Mouse (Mus musculus): ENCODE data around the gene Pde4b.
A peak's percentile ranks its signal among the peaks of the same experiment; 100 is the strongest.

Gene Pde4b

DNA sequence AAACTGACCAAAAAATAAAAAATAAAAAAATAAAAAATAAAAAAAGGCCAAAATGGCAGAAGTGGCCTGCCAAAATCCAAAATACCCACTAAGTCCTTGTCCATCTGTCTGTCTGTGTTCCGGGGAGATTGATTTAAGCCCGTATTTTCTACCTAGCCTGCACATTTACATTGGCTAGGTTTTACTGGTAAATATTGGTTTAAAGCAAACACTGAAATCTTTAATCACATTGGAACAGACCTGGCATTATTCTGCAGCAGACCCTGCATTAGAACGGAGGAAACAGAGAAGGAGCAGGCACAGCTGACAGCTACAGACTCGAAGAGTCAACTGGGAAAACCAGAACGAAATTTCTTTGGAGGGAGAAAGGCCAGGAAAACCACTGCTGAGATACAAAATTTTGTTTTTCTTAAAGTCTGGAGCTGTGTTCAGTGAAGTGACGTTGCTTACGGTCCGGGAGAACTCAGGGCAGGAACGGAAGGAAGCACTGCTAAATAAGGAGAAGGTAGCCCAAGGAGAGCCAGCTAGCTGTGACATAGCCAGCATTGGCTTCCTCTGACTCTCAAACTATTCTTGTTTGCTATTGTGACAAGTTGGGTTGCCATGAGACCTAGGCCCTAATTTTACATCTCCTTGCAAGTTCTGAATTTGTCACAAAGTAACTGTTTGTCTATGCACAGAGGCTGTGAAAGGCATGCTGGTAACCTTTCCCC lies 470.3 kb downstream of the Pde4b start:
- no peak for DNase-seq

- DNase-seq = no peak
Observed at GRCm38 (mm10) chr4:102558328-102558727, 471.0 kb downstream of the Pde4b start.

DNA sequence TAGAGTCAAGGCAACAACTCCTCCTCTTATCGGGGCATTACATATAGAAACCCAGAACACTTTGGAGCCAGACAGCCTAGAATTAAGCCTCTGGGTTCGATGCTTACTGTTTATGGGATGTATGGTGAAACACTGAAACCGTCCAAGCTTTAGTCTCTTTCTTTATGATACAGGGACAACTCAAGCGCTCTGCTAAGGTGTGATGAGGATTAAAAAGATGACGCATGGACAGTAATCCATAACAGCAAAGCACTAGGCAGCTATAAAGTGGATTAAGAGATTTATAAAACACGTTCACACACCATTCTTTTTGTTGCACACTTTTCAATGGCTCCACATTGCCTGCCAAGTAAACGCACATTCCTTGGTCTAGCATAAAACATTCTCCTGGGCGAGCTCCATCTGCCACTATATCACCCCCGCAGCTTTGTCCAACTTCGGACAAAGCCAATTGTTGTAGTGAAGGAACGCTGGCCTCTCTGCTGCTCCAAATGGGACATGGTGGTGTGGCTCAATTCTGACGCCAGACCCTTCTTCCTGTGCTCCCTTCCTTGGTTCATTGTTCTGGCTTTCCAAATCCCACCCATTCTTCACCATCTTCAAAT lies 473.4 kb downstream of the Pde4b start:
- DNase-seq = no peak

GRCm38 (mm10) chr4:102563273-102563855 lies 476.0 kb downstream of the Pde4b start:
- DNase-seq = no peak

DNA sequence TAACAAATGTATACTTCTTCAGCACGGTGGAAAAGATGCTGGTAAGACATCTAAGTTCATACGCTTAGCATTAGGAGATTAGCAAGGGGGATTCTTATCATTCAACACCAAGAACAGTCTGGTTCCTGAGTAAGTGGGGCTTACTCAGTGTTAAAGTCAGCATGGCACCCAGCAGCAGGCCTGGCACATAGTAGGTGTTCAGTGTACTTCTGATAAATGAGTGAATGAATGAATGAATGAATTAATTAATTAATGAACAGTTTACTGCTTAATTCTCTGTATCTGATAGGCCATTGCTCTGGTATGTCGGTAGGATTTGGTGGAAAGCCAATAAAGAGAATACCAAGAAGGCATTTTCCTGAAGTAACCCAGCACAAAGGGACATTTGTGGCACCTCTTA lies 476.9 kb downstream of the Pde4b start:
- no peak for DNase-seq

DNA sequence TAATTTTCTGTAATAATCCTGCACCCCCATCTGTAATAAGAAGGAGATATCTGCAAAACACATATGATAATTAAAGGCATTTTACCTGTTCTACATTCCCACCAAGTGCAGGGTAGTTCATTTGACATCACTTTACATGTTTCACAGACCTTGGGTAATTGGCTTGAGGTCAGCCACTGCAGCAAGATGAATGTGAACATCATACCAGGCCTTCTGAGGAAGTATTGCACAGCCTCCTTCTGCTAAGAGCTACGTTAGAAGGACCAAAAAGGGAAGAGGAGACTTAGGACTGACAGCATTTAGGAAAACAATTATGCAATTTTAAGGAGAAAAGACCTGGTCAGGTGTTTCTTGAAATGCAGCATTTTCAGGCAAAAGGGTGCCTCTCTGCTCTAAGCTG lies 479.1 kb downstream of the Pde4b start:
- DNase-seq = no peak

DNA sequence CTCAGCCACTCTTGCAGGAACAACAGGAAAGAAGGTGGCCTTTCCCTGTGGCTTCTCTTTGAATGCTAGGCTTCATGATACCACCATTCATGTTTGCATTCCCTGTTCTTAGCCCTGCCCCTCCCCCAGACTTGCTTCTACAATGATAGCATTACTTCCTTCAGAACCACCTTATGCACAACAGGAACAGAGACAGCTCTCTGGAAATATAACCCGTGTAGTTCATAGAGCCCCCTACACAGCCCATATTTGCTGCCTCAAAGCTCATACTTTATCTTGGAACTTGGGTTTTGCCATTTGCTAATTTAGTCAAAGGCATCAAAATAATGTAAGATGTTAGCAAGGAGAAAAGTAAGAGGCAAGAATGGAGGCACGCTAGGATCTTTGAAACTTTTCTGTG lies 479.8 kb downstream of the Pde4b start:
- DNase-seq = no peak

- no peak for DNase-seq
Observed at GRCm38 (mm10) chr4:102567676-102568254, 480.4 kb downstream of the Pde4b start.

- DNase-seq = peak; percentile 75 to 84
Observed at GRCm38 (mm10) chr4:102568591-102568990, 481.2 kb downstream of the Pde4b start.

- DNase-seq = no peak
Observed at GRCm38 (mm10) chr4:102569101-102569583, 481.8 kb downstream of the Pde4b start.

DNA sequence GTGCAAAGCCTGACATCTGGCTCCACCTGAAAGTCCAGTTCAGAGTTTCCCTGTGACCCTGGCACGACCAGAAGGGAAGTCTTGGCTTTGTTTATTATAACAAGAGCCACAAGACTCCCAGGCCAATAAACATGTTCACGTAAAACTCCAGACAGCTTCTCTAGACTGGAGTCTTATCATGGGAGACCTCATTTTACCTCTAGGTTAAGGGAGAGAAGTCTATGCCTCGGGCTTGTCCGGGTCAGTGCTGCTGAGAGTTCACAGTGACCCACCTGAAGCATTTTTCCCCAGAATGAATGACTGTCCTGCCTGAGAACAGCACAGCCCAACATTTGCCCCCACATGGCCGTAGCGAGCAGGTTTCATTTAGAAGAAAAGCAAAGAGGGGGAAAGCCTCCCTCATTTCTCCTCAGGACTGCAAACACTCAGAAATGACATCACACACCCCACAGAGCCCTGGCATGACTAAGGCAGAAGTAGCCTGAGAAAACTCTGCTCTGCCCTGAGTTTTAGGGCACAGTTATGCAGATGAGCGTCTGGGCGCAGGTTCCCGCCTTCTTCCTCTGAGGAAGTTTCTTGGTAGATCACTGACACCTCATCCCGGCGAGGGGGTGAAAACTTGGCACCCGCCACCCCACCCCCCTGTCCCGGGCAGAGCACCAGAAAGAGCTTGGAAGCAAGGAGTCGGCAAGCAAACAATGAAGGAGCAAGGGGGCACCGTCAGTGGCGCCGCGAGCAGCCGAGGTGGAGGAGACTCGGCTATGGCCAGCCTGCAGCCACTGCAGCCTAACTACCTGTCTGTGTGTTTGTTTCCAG lies 482.8 kb downstream of the Pde4b start:
- DNase-seq = peak; percentile 71 to 82

- DNase-seq = peak; percentile 47 to 60
Observed at GRCm38 (mm10) chr4:102570766-102571411, 483.5 kb downstream of the Pde4b start.

GRCm38 (mm10) chr4:102572031-102572430 lies 484.7 kb downstream of the Pde4b start:
- DNase-seq = no peak

- DNase-seq = no peak
Observed at GRCm38 (mm10) chr4:102572591-102572990, 485.2 kb downstream of the Pde4b start.

DNA sequence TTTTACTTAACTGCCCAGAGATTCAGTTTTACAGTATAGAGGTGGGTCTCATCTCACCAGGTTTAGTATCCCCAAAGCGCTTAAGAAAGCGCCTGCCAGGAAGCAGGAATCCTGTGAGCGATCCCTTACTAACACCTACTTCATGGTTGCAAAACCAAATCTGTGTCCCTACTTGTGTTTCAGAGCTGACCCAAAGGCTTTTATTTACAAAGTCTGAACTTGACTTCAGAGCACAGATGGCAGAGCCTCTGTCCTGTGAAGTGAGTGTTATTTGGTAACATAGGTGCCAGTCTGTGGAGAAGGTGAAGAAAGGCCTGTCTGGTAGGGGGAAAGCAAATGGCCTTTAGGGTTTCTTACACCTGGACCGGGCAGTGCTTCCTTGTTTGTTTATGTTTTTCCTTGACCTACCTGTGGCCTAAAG lies 486.0 kb downstream of the Pde4b start:
- no peak for DNase-seq

DNA sequence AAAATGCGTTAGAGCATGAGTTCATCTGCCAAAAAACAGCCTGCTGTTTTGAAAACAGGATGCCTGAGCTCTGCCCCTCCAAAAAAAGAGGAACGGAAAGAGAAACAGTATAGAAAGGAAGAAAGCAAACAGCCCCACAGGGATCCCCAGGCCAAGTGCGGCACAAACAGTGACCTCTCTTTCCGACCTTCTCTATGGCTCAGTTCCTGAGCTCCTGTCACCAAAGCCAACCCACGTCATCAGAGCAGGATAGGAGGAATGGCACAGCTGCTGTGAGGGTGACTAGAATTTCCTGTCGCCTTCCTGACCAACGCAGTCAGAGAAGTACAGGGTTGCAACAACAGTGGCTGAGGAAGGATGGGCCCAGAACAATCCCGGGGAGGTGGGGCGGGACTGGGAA lies 486.9 kb downstream of the Pde4b start:
- DNase-seq = peak; percentile 36 to 79

GRCm38 (mm10) chr4:102574666-102575254 lies 487.4 kb downstream of the Pde4b start:
- DNase-seq = no peak

DNA sequence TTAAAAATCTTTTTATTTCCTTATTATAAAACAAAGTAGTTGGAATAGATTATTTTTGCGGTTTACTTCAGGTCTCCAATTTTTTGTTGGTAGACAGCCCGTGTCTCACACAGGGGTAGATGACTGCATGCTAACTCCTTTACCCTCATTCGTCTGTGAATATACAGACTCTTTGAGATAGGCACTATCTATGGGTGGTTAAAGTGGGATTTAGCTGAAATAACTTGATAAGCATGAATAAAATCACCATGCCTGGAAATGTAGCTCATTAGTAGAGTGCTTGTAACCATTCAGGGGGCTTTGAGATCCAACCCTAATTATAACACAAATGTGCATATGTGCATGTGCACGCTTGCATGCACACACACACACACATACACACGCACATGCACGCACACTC lies 488.8 kb downstream of the Pde4b start:
- DNase-seq = no peak

DNA sequence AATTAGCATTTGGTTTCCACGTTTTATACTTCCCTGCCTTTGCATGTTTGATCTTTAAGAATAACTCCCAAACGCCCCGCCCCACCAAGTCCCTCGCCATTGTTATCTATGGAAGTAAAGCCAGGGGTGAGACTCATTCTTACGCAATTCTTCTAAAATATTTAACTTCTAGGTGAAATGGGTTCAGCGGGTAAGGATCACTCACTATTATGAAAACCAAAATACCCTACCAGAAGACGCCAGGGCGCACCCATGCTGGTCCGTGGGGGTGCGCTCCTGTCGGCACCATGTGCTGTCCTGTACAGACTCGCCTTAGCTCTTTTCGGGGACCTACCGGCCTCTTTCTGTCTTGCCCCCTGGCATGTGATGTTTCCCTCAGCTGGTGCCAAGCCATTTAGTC lies 490.3 kb downstream of the Pde4b start:
- DNase-seq = no peak

DNA sequence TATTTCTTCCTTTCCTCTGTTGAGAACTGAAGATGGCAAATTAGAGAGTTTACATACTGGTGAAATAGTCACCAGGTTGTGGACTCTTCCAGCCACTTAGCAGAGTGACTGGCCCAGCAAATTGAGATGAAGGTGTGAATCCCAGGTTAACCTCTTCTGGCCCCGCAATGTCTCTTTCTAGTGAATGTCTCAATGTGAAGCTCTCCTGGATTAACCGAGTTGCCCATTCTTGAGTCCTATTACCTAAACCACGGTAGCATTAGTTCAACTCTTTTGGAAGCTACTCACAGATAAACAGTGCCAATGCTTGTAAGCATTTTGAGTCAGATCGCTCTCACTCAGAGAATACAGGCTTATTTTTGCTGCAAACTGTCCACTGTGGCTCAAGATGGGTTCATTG lies 491.7 kb downstream of the Pde4b start:
- DNase-seq = no peak

- DNase-seq = no peak
Observed at GRCm38 (mm10) chr4:102579746-102580145, 492.4 kb downstream of the Pde4b start.

GRCm38 (mm10) chr4:102582165-102582749 lies 494.9 kb downstream of the Pde4b start:
- DNase-seq = no peak
